Mouse (Mus musculus) liver, adult 2 months (tissue): ENCODE data around the gene Inpp4b. TPM values are rescaled to one million over a fixed set of nuclear protein-coding genes. Genes with fewer than 3 reads are reported as not detected.

Experiments
- DNase-seq: peaks from one replicate; pipeline ENCODE4 v3.0.0-alpha.2; 2011; ENCODE audit warnings: low read depth, low spot score; ENCODE audit errors: extremely low read depth
- H3K27ac ChIP-seq: fragments of 200-500 bp; replicated peaks from 2 replicates; pipeline ENCODE4 v1.5.1; 2012; ENCODE audit warnings: low read depth, mild to moderate bottlenecking, control low read depth, inconsistent platforms, low read length; ENCODE audit not compliant: insufficient read depth
- H3K27me3 ChIP-seq: fragments of 200-500 bp; 2 replicates; pipeline ENCODE4 v1.6.1; 2012; ENCODE audit warnings: mild to moderate bottlenecking, moderate library complexity, low read length, inconsistent platforms; ENCODE audit not compliant: control insufficient read depth, insufficient read depth
- H3K36me3 ChIP-seq: fragments of 200-500 bp; 2 replicates; pipeline ENCODE4 v1.6.1; 2012; ENCODE audit warnings: low read length, inconsistent platforms; ENCODE audit not compliant: control insufficient read depth, insufficient read depth
- H3K4me1 ChIP-seq: fragments of 200-500 bp; 2 replicates; pipeline ENCODE4 v1.6.1; 2011; ENCODE audit warnings: low read length; ENCODE audit not compliant: control insufficient read depth, insufficient read depth
- H3K4me3 ChIP-seq: fragments of 200-500 bp; 2 replicates; pipeline ENCODE4 v1.5.1; 2011; ENCODE audit warnings: low read depth, mild to moderate bottlenecking, control low read depth, low read length, moderate library complexity; ENCODE audit not compliant: insufficient read depth
- H3K79me2 ChIP-seq: fragments of 200-500 bp; 2 replicates; pipeline ENCODE4 v1.6.1; 2012; ENCODE audit warnings: inconsistent platforms, mild to moderate bottlenecking, low read length, moderate library complexity; ENCODE audit not compliant: control insufficient read depth, insufficient read depth
- H3K9ac ChIP-seq: fragments of 200-500 bp; 2 replicates; pipeline ENCODE4 v1.6.1; 2012; ENCODE audit warnings: low read depth, mild to moderate bottlenecking, control low read depth, inconsistent platforms, low read length
- CTCF ChIP-seq: fragments of 200-500 bp; IDR thresholded peaks from 2 replicates; pipeline ENCODE4 v1.5.1; 2011; ENCODE audit warnings: low read depth, low read length, control low read depth
- POLR2A ChIP-seq: fragments of 200-500 bp; IDR thresholded peaks from 2 replicates; pipeline ENCODE4 v1.6.1; 2011; ENCODE audit warnings: low read length, control low read depth; ENCODE audit not compliant: insufficient read depth; ENCODE audit errors: extremely low read depth
- WGBS: fragments of 180-500 bp; shearing (Covaris S2); methylation state at CpG from one replicate; pipeline ENCODE4 v1.1.7; 2018; 5-methylcytosine and 5-hydroxymethylcytosine counted together
- polyA plus RNA-seq: library from polyadenylated mRNA; depleted of rRNA; stranded (reverse); fragments of >200 nt; gene quantifications from 2 replicates; pipeline ENCODE4 v1.2.3, GENCODE M21; 2012
- total RNA-seq: library from RNA; depleted of rRNA; stranded (reverse); fragments of >200 nt; gene quantifications from 2 replicates; pipeline ENCODE4 v1.2.3, GENCODE M21; 2014

Inpp4b gene
- total and polyA plus RNA-seq, 2 experiments = 0.20 to 3.6 TPM

DNA sequence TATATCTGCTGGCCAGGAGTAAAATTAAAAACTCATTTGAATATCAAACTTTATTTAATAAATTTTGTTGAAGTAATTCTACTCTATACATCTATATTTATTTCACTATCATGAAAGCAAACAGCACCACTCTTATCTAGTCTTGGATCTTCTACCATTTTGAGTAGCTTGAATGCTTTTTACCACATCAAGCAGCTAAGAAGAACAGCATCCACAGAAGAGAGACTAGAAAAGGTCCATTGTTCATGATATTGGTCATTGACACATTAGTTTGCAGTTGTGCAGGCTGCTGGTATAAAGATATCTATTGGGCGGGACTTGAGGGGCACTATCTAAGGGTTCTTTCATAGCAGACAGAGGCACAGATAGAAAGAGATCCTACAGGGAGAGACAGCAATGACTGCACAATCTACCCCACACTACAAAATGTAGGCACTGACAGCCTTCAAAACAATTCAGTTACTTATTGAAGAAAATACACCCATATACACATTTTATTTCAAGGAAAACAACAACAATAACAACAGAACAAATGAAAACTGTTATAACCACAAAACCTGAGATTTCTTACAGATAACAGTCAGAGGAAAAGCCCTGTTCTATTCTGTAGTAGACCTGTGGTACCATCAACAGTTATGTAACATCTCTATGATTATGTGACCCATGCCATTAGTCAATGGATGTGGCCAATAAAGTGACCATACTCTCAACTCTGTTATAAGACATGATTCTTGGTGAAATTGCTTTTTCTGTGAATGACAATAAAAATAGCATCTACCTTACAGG is 230.2 kb downstream of the Inpp4b start:
- no peak overlapping the region for H3K9ac ChIP-seq
- no peaks in the 10 kb centered on the region for H3K27me3 ChIP-seq
- TF ChIP-seq CTCF = no peak
- no peak for TF ChIP-seq POLR2A
- H3K4me3 ChIP-seq = no peak overlapping the region
- WGBS = 94% methylated on average over 1 of the region's 1 CpGs
- H3K79me2 ChIP-seq = no peaks in the 10 kb centered on the region
- no peak overlapping the region for H3K27ac ChIP-seq
- H3K36me3 ChIP-seq = no peaks in the 10 kb centered on the region
- DNase-seq = no peak
- no peaks in the 10 kb centered on the region for H3K4me1 ChIP-seq

- Histone ChIP-seq H3K79me2 (no peaks in the 10 kb centered on the region), H3K27me3 (no peaks in the 10 kb centered on the region), H3K9ac (no peak overlapping the region), H3K27ac (no peak overlapping the region), H3K36me3 (no peaks in the 10 kb centered on the region), H3K4me1 (no peaks in the 10 kb centered on the region), H3K4me3 (no peak overlapping the region)
- DNase-seq = no peak
- WGBS = 92% methylated on average over 3 of the region's 3 CpGs
- TF ChIP-seq CTCF (no peak), POLR2A (no peak)
These were observed 233.0 kb downstream of the Inpp4b start for GRCm38 (mm10) chr8:81575268-81575917.

DNA sequence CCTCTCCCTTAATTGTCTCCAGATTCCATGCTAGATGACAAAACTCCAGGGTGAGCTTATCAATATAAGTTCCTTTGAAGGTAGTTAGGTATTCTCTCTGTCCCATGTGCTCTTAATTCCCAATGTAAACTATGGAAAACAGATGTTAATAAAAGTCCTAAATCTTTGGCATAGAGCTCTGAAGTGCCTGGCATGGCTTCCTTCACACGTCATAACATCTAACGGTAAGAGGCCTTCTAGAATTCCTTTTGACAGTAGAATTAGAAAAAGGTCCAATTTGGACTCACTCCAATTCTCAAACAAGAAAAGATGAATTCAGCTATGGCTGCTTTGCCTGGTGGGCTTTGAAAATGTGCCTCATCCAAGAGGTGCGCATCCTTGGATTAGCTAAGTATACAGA is 236.6 kb downstream of the Inpp4b start:
- H3K27ac ChIP-seq = no peak overlapping the region
- WGBS = 95% methylated on average over 3 of the region's 3 CpGs
- H3K4me1 ChIP-seq = no peaks in the 10 kb centered on the region
- no peak for DNase-seq
- no peaks in the 10 kb centered on the region for H3K27me3 ChIP-seq
- H3K4me3 ChIP-seq = no peak overlapping the region
- no peaks in the 10 kb centered on the region for H3K36me3 ChIP-seq
- TF ChIP-seq POLR2A (no peak), CTCF (no peak)
- no peaks in the 10 kb centered on the region for H3K79me2 ChIP-seq
- no peak overlapping the region for H3K9ac ChIP-seq

DNA sequence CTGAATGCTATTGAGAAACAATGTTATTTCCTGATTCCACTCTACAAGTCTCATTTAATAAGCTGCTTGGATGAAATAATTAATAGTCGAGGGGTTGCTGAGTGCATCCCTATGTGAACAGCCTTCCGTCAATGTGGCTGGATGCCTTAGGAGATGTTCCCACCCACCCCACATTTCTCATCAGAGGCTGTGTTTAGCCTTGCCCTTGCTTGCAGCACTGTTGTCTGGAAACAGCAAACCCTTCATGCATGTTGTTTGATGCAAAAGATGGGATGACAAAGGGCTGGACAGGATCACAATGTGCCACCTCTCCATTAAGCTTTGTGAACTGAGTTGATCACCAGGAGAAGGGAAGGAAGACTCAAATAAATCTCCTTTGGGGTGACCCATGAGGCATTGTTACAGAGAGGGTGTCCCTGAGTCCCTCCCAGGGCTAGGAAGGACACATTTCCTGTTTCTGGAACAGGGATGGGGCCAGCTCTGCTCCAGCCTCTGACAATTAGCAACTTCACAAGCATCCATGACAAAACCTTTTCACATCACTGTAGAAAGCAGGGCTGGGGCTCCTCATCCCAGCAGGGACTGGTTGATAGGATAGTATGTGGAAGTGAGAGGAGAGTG is 239.6 kb downstream of the Inpp4b start:
- DNase-seq = no peak
- 78% methylated on average over 2 of the region's 2 CpGs for WGBS
- no peaks in the 10 kb centered on the region for H3K4me1 ChIP-seq
- no peaks in the 10 kb centered on the region for H3K36me3 ChIP-seq
- H3K27me3 ChIP-seq = no peaks in the 10 kb centered on the region
- no peak overlapping the region for H3K4me3 ChIP-seq
- TF ChIP-seq CTCF (no peak), POLR2A (no peak)
- H3K9ac ChIP-seq = no peak overlapping the region
- H3K79me2 ChIP-seq = no peaks in the 10 kb centered on the region
- no peak overlapping the region for H3K27ac ChIP-seq

DNA sequence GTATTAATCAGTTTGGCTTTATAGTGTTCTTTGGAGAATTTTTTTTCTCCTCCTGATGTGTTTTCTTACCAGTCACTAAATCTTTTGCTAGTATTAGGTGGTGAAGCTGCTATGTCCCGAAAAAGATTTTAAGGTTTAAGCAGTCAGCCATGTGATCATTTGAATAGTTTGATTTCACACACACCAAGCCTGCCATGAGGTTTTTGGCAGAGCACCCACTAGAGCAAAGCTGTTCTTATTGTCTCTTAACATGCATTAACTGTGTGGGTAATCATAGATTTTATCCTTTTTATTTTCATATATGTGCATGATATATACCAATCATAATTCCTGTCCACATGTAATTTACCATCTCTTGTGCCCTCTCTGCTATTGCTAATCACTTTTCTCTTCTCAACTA is 240.6 kb downstream of the Inpp4b start:
- no peak overlapping the region for H3K27ac ChIP-seq
- no peak overlapping the region for H3K4me3 ChIP-seq
- 67% methylated on average over 1 of the region's 1 CpGs for WGBS
- no peak for DNase-seq
- TF ChIP-seq CTCF (no peak), POLR2A (no peak)
- no peaks in the 10 kb centered on the region for H3K79me2 ChIP-seq
- H3K9ac ChIP-seq = no peak overlapping the region
- H3K4me1 ChIP-seq = no peaks in the 10 kb centered on the region
- no peaks in the 10 kb centered on the region for H3K27me3 ChIP-seq
- H3K36me3 ChIP-seq = no peaks in the 10 kb centered on the region

GRCm38 (mm10) chr8:81586783-81587182 is 244.4 kb downstream of the Inpp4b start:
- Histone ChIP-seq H3K4me1 (no peaks in the 10 kb centered on the region), H3K4me3 (no peak overlapping the region), H3K36me3 (no peaks in the 10 kb centered on the region), H3K9ac (no peak overlapping the region), H3K27me3 (no peaks in the 10 kb centered on the region), H3K27ac (no peak overlapping the region), H3K79me2 (no peaks in the 10 kb centered on the region)
- 87% methylated on average over 5 of the region's 5 CpGs for WGBS
- no peak for TF ChIP-seq CTCF
- no peak for TF ChIP-seq POLR2A
- no peak for DNase-seq
